Mouse (Mus musculus): ENCODE measurements around the gene Atp6v1c2.

Atp6v1c2 gene

DNA sequence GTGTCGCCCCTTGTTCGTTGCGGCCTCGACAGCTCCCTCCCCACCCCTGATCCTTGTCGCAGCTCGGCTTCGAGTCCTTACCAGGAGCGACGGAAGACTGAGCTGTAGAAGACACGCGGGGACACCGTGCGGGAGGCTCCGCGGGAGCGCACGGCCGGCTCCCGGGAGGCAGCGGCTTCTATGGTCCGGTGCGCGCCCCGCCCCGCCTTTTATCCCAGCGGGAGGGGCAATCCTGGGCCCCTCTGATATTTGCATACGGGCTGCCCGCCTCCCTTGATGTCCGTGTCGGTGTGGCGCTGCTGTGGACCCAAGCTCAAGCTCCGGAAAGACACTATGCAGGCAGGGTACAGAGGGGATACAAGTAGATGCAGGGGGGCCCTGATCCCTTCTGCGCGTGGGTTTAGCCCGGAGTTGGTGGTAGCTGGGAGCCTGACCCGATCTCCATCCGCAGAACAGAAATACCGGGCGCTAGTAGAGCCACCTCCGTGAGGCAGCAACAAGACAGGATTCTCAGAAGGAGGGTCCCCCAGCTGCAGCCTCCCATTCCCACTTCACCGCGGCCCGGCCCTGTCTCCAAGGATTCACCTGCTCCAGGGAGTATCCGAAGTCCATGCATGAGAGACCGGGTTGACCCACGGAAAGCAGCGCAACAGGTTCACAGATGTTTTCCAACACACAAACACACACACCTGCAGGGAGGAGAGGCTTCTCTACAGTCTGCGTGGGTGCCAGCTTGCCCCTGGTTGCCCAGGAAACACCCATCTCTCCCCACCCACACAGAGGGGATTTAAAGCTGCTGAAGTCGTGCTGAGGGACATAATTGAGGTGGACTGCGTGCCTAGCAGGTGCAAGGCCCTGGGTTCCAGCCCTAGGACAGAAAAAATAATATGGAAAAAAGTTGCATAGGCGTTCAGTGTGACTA lies 4.3 kb downstream of the Atp6v1c2 start:
- DNase-seq (ENCODE audit: low spot score) = no peak

DNA sequence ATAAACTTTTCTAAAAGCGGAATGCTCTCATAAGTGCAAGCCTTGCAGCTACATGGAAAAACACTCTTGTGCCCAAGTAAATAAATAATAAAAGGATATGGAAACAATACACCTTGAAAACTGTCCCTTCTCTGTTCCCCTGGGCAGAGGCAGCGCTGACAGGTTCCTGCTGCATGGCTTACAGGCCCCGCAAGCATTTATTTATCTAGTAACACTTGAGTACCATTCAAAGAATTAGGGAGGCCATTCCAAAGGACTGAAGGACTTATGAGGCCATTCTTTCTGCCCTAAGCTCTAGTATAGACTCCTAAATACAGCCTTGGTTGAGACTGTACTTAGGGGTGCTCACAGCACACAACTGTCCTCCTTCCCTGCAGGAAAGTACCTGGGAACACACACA lies 10.7 kb downstream of the Atp6v1c2 start:
- DNase-seq (ENCODE audit: low spot score) = no peak

DNA sequence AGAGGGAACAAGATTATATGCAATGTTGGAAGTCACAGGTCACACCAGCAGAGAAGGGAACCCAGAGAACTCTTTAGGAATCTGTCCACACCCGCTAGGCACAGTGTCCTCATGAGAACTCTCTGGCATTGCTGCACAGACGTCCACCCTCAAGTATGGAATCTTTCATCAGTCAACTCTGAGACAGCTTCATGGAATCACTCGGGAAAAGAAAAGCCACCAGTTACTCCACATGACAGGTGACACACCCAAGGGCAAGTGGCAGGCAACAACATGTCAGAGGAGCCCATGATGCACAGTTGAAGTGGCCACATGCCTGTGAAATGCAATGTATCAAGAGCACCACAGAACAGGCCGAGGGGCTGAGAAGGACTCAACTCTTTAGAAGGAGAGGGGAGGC lies 11.2 kb downstream of the Atp6v1c2 start:
- DNase-seq (ENCODE audit: low spot score) = no peak

DNA sequence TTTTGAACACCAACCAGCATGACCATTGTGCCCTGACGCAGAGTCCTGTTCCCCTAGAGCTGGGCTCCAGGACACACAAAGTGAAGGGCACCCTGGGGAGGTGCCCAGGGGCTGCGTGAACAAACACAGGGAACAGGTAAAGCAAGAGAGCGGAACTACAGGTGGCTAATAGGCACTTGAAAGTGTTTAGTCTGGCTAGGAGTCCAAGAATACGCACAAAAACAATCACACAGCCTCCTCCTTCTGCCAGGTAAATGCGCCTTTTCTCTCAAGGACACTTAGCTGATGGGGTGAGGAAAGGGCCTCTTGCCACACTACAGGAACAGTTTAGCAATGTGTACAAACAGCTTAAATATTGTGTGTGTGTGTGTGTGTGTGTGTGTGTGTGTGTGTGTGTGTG lies 13.1 kb downstream of the Atp6v1c2 start:
- no peak for DNase-seq (ENCODE audit: low spot score)

DNA sequence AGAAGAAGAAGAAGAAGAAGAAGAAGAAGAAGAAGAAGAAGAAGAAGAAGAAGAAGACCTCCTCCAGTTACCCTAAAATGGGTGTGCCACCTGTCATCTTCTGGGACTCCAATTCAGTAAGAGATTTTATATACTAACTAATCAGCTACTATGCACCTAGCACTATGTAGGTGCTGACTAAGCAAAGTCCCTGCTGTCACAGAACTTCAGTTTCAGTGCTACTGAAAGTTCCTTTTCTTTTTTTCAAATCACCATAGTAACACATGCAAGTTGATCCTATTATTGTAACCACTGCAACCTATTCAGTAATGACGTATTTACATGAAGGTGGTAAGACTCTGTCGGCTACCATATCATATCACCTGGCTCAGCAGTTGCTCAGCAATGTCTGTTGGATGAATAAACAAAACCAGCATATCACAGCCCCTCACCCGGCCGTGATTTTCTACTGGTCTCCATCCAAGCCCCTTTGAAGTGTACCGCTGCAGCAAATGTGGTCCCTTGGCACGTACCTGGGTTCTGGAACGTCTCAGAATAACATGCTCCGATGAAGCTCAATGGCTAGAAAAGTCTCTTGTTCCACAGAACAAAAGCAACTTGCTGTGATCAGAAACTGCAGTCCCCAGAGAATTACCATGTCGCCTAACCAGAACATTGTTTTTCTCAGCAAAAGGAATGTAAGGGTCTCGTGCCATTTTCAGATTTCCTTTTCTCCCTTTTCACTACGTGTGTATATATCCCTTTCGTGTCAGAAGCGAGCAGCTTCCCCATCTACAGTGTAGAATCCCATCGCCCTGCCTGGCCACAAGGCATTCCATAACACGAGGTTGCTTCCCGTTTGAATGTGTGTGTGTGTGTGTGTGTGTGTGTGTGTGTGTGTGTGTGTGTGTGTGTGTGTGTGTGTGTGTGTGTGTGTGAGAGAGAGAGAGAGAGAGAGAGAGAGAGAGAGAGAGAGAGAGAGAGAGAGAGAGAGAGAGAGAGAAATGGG lies 18.0 kb downstream of the Atp6v1c2 start:
- DNase-seq (ENCODE audit: low spot score) = no peak

DNA sequence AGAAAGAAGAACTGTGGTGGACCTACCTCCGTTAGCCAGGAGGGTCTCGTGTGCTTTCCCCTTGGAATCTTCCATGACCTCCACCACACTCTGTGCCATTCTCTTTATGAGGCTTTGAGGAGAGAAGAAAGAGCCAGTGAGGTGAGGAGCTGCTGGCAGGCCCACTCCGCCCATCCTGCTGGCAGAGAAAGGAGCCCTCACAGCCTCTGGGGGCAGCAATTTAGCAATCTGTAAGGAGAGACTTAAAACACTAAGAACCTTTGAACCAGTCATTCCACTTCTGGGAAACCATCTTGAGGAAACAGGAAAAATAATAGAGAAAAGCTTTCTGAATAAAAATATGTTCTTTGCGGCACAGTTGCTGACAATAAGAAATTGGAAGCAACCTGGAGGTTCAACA lies 20.9 kb downstream of the Atp6v1c2 start:
- no peak for DNase-seq (ENCODE audit: low spot score)

DNA sequence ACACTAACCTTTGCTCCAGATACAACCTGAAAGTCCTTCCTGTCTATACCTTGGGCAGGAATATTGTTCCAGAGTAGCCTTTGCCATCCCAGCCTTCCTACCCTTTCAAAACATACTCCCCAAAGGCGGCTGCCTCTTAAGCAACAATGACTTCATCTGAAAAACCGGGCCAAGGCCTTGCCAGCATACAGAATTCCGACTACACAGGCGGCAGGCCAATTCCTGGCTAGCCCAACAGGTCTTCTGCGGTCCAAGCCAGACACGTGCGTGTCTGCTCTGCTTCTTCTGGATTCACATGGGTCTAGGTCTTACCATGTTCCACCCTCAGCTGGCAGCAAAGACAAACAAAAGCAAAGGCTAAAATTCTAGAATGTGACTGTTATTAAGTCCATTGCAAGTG lies 23.7 kb downstream of the Atp6v1c2 start:
- no peak for DNase-seq (ENCODE audit: low spot score)

DNA sequence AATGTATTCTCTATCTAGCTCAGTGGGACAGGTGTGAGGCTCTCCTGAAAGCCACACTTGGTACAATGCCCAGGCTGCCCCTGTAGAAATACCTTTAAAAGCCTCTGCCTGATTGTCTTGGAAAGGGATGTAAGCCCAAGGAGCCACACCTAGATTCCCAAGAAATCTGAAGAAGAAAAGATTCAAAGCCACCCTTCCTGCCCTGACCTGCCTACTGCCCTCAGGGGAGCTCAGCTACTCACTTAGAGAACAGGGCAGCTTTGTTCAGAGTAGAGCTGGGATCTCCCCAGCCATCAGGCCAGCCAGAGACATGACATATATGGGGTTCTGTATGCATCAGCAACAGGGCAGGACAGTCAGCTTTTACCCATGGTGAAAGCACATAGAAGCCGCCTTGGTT lies 29.3 kb downstream of the Atp6v1c2 start:
- DNase-seq (ENCODE audit: low spot score) = no peak

DNA sequence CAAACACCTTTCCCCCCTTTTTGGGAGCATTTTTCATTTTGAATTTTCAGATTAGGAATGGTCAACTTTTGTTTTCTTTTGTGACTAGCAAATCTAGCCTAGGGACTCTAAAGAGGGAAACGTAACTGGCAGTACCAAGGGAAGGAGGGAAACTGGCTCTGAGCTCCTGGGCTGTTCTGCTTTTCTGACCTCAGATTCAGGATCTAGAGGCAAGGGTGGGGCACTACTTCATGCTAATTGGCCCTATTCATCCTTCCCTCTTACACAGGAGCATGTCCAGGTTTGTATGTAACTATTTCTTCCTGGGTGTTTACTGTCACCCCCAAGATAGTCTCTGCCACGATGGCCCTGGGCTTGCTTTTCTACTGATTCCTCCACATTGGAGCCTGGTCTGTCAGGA lies 32.3 kb downstream of the Atp6v1c2 start:
- no peak for DNase-seq (ENCODE audit: low spot score)

DNA sequence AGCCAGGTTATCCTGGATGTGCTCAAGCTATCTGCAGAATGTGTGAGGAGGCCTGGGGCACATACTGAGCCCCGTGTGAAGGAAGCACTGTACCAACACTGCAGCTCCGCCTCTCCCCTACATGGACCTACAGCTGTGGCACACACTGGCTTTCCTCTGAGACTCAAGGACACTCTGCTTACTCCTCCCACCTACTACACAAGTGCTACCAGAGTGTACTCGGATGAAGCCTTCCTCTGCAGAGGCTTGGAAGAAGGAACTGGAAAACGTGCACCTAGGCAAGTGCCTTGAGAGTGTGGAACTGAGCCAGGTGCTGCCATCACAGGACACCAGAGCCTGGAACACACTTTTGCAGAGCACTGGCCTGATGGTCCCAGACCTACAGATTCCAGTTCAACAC lies 38.6 kb downstream of the Atp6v1c2 start:
- DNase-seq (ENCODE audit: low spot score) = no peak

DNA sequence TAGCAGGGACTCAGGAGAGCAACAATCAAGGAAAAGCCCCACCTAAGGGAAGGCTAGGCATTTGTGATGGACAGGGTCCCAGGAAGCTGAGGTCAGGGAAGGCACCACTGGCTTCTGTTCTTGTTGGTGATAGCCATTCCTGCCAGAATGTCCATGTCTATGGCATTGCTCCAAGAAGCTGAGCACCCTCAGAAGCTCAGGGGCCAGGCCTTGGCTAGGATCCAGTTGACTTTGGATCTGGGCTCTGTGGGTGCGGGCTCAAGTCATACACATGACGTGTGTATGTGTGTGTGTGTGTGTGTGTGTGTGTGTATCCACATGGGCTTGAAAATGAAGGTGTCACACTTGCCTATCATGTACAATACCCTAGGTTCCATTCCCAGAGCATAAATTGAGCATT lies 39.2 kb downstream of the Atp6v1c2 start:
- DNase-seq (ENCODE audit: low spot score) = peak; percentile 62

DNA sequence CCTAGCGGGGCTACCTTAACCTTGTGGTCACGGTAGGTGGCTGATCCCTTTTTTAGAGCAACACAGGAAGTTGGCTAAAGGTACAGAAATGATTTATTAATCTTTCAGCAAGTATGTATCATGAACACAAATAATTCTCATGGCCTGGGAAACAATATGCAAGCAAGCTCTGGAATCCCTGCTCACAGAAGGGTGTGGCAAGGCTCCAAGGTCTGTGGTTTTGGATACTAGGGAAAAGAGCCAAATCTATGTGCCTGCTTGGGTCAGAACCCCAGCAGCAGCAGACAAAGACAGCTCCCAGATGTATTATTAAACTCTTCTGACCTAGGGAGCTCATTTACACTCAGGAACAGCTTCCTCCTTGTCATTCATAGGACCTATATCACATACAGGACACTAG lies 40.1 kb downstream of the Atp6v1c2 start:
- no peak for DNase-seq (ENCODE audit: low spot score)

DNA sequence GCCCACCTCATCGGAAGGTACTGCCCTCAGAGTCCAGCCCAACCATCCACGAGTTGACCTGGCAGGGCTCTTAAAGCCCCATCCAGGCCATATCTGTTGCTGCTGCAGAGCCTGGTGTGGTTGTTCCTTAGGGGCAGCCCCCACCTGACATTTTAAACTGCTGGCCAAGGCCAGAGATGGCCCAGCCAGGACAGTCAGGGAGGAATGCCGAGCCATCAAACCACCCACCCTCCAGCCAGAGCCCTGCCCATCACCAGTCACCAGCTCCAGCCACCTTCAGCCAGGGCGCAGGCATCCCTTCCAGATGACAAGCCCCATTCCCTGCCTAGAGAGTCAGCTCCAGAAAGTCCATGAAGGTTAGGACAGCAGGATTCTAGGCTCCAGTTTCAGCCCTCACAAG lies 40.7 kb downstream of the Atp6v1c2 start:
- no peak for DNase-seq (ENCODE audit: low spot score)

DNA sequence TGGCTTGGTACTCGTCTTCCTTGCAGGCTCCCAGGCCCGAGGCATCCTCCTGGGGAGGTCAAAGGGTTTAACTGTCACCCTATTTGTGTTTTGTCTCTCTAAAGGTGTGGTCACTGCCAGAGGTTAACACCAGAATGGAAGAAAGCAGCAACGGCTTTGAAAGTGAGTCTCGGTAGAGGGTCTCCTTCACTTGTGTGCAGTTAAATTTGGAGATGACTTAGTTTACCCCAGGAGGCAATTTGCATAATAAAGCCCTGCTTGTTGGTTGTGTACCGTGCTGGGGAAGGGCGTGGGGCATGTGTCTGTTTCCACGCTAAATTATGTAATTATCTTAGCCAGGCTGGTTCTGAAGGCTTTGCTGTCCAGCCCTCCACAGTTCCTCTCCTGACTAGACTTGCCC lies 55.3 kb downstream of the Atp6v1c2 start:
- DNase-seq (ENCODE audit: low spot score) = no peak

DNA sequence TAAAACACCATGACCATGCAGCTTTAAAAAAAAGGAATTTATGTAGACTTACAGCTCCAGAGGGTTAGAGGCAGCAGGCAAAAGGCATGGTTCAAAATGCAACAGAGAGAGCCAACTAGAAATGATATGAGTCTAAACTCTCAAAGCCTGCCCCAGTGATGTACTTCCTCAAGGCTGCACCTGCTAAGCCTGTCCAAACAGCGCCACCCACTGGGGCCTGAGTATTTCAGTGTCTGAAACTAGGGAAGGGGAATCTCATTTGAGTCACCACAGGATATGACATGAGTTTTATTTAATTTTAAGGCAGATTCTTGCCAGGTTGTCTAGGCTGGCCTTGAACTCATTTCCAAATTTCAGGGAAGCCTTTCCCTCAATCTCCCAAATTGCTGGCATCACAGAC lies 57.9 kb downstream of the Atp6v1c2 start:
- peak; percentile 54 for DNase-seq (ENCODE audit: low spot score)

DNA sequence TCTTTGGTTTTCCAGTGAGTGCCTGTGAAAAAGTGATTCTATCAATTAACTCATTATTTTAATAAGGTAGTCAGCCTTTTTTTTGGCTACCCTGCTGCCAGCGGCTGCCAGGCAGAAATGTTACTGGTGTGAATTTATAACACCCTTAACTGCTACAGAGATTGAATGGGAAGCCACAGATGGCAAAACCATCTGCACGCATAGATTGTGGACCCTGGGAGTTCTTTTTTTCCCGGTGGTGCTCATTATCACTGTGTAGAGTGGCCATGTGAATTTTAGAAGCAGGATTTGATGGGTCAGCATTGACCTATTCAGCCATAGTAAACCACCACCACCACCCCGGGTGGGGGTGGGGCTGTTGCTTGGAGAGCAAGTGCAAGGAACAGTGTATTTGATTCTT lies 61.8 kb downstream of the Atp6v1c2 start:
- DNase-seq (ENCODE audit: low spot score) = peak; percentile 23

DNA sequence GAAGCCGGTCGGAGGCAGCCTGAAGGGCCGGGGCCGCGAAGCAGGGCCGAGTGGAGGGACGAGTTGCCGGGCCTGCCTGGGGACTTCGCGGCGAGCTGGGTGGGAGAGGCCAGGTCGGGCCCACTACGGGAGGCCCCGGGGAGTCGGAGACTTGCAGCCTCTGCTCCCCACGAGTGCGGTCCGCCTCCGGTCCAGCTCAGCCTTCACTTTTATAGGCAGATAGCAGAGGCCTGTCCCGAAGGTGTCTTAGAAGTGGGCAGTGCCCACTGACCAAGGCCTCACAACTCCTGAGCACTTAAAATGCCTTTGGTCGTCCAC lies 62.5 kb downstream of the Atp6v1c2 start:
- peak; percentile 23 for DNase-seq (ENCODE audit: low spot score)

DNA sequence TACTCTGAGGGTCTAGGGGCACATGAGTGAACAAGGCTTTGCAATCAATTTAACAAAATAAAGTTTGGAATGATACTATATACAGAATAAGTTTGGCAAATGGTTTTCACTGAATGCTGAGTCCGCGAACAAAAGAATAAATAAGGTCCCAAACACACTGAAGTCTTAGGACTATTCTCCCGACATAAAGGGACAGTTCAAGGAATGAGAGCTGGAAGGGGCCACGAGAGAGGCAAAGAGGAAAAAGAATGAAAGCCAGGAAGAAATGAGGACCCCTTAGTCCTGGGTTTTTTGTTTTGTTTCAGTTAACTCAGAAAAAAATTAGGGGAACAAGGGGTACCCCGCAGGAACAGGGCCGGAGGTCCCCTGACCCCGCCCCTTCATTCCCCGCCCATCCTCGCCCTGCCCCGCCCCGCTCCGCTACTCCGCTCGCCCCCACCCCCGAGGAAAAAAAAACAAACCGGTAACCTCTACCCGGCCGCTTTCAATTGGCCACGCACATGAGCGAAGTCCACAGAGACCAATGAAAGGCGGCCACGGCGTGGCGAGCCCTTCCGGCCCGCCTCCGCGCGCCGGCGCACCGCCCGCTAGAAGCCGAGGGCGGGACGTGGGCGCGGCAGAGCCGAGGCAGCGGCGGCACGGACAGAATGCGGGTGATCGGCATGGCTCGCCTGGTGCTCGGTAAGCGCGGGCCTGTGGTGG lies 63.0 kb downstream of the Atp6v1c2 start, which contains the start of gene Pdia6:
Gene Pdia6 (plus strand): TSS at position 575 of the 702 bp plus-strand sequence.
- DNase-seq (ENCODE audit: low spot score) = peak; percentile 98

DNA sequence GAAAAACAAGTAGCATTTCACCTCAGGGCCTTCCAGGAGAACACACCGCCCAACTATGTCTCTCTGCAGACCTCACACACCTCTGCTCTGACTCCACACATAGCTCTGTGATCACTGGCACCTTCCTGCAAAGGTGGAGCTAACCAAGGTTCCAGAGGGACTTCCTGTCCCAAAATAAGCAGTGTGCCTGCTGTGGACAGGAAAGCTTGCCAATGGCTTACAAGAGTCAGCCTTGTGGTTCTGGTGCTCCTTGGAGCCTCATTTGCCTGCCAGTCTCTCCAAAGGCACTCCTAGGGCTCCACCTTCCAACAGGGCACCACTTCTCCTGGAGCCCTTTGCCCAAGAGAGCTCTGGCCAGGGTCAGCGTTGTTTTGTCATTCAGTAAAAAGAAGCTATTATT lies 64.3 kb downstream of the Atp6v1c2 start:
- DNase-seq (ENCODE audit: low spot score) = no peak

DNA sequence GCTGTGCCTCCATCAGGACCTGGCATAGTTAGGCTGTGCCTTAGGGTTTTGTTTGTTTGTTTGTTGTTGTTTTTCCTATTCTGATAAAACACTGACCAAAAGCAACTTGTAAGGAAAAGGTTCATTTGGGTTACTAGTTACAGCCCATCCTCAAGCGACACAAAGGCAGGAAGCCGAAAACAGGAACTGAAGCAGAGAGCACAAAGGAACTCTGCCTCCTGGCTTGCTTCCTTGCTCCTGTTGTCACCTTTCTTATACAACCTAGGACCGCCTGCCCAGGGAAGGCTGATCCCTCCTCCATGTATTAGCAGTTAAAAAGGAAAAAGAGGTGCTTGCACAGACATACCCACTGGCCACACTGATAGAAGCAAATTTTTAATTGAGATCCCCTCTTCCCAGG lies 65.3 kb downstream of the Atp6v1c2 start:
- no peak for DNase-seq (ENCODE audit: low spot score)

DNA sequence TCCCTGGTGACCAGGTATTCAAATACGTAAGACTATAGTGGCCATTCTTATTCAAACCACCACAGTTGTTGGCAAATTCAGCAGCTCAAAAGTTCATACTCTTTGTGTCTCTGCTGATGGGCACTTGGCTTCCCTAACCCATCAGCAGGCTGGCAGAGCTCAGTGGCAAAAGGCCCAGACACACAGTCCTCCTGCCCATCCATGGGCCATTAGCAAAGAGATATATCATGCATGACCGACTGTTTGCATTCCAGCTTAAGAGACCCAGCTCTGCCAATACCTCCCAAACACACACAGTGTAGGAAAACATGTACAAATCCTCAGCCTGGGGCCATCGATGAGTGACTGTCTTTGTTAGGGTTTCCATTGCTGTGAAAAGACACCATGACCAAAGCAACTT lies 68.2 kb downstream of the Atp6v1c2 start:
- DNase-seq (ENCODE audit: low spot score) = no peak

DNA sequence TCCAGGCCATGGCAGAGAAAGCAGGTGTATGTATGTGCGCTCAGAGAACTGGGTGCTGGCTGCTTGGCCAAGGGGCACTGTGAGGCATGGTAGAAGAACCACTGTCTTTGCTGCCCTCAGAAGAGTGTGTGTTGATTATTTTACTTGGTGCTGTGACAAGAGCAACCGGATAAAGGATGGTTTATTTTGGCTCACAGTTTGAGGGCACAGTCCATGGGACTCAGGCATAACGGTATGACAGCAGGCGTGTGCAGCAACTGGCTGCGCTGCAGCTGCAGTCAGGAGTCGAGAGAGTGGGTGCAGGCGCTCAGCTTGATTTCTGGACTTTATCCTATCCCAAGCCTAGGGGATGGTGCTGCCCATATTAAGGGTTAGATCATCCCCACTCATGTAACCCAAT lies 70.7 kb downstream of the Atp6v1c2 start:
- no peak for DNase-seq (ENCODE audit: low spot score)
